Mouse (Mus musculus): Measurements from ENCODE around the gene Pxn.
"Not testable (repeated sequence)": the region's sequence is repeated elsewhere in the genome, so short reads cannot be mapped to it uniquely, and the experiment has no call there.

The Pxn gene

DNA sequence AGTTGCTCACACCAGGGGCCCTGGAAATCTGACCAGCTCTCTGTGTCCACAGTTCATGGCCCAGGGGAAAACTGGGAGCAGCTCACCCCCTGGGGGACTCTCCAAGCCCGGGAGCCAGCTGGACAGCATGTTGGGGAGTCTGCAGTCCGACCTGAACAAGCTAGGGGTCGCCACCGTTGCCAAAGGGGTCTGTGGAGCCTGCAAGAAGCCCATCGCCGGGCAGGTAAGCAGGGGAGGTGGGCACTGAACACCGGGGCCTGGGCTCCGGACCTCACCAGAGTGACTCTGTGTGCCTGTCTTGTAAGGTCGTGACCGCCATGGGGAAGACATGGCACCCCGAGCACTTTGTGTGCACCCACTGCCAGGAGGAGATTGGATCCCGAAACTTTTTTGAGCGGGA, 45.3 kb downstream of the Pxn start:
- DNase-seq (ENCODE audit: low spot score in 2 of 2): no peak

DNA sequence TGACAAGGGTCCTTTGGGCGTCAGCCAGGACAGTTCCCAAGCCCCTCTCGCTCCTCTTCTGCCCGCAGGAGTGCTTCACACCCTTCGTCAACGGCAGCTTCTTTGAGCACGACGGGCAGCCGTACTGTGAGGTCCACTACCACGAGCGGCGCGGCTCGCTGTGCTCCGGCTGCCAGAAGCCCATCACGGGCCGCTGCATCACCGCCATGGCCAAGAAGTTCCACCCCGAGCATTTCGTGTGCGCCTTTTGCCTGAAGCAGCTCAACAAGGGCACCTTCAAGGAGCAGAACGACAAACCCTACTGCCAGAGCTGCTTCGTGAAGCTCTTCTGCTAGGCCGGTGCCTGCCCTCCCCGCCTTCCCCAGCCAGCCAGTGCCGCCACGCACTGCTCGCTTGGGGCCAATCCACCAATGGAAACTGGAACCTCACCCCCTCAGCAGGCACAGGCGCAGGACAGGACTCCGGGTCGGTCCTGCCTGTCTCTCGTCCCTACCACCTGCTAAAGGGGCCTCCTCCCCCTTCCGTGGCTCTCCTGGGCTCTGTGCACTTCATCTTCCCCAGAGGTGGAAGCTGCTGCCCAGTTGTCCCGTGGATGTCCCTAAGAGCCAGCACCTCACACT, 47.4 kb downstream of the Pxn start:
- no peak for DNase-seq (ENCODE audit: low spot score in 2 of 2)

DNA sequence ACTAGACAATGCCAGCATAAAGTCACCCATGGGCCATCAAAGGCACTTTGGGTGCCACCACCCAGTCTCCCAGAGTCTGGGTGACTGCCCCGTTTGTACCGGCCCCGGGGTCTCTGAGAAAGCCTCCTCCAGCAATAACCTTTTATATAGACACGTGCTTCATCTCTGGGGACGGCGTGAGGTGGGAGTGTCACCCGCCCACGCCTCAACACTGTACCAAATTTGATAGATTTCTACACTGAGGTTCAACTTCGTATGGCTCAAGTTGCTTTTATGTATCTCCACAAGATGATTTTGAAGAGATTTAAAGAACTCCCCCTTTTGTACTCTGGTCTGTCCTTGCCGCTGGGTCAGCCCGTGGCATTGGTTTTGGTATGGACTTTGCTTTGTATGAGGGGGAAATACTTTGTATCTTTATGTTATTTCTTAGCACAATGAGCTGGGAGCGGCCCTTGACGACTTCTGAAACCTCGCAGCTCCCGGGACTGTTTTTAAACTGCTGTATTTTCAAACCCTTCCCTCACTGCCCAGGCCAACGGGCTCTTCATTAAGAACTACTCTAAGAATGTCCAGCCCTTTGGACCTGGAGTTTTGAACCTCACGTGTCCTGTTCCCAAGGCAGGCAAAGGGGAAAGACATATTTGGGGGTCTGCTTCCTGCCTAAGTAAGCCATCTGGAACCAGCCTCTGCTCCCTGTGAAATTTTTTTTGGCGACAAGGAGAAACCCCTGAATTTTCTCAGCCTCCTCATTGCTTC, 48.2 kb downstream of the Pxn start:
- DNase-seq (ENCODE audit: low spot score in 2 of 2): no peak

DNA sequence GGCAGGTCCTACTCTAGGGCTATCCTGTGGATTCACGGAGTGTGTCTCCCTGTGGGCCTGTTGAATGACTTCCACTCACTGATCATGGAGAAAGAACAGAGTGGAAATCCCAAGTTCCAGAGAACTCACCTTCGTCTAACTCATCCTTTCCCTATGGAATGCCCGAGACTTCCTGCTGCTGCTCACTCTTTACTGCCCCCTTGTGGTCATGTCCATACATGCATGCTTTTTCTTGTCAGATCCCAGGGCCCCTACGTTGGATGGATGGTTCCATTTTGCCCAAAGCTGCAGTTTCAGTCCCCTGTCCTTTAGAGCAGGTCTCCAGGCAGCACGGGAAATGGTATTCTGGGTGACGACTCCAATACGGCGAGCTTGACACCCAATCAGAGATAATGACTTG, 49.7 kb downstream of the Pxn start:
- peak in 1 of 2 experiments; percentile 84 for DNase-seq (ENCODE audit: low spot score in 2 of 2)

DNA sequence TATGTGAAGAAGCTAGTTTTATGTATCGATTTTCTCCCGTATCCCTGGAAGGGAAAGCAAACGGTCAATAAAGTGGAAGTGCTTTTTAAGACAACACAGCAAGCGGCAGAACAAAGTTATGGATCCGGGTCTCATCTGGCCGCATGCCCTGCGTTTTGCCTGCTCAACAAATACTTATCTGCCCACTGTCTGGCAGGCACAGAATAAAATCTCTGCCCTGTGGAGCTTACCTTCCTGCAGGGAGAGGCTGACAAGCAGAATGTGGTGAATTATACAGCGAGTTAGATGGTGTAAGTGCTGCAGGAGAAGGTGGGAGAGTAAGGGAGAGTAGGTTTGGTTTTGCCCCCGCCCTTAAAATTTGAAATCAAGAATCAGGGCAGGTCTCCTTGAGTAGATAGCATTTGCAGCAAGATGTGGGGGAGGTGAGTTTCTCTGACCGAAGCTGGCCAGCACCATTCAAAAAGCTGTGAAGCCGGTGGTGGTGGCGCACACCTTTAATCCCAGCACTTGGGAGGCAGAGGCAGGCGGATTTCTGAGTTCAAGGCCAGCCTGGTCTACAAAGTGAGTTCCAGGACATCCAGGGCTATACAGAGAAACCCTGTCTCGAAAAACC, 51.8 kb downstream of the Pxn start:
- DNase-seq (ENCODE audit: low spot score in 2 of 2): no peak

DNA sequence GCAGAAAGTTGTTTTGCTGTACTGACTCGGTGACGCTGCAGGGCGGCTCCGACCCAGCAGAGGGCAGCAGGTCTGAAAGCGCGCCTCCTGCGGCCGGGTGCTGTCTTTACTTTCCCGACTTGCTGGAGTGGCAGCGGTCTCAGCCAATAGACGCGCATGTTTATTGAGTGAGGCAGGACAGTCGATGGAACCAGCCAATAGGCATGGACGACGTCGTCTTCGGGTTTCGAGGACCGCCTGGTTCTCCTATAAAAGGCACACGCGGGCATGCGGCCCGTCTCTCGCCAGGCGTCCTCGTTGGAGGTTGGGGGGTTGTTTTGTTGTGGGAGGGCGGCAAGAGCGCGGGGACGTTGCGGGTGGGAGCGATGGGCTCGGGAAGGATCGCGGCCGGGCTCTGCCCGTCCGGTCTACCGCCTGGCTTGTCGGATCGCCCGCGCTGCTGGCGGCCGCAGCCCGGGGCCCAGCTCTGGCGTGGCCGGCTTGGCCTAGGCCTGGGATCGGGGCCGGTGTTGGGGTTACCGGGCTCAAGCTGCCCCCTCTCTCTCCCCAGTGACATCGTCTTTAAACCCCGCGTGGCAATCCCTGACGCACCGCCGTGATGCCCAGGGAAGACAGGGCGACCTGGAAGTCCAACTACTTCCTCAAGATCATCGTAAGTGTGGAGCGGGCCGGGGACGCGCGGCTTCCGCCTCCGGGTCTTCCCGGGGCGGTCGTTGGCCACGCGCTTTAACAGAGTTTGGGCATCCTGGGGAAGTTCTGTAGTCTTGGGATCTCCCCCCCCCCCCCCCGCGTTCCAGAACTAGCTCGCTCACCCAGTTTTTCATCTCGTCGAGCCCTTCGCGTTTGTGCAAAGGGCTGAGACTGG, 53.0 kb downstream of the Pxn start, which contains the start of gene Rplp0:
Gene Rplp0, plus strand, starts transcription at position 231 of the 865 bp plus-strand sequence.
- DNase-seq (ENCODE audit: low spot score in 2 of 2): peak; percentile 98 to 100

DNA sequence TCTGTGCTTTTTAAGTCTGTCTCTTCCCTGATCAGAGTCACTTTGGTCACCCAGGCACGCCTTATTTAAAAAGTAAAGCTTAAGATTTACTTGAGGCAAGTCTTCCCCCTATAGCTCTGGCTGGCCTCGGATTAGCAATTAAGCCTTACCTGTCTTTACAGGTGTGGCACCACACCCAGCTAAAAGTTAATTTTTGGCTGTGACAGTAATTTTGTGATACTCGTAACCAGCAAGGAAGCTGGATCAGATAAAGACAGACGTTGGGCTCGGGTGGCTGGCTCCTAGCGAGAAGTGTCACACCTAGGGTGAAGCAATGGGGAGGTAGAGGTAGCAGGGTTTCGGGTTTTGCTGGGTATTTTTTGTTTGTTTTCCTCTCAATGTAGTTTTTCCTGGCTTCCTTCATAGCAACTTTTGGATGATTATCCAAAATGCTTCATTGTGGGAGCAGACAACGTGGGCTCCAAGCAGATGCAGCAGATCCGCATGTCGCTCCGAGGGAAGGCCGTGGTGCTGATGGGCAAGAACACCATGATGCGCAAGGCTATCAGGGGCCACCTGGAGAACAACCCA, 53.9 kb downstream of the Pxn start:
- DNase-seq (ENCODE audit: low spot score in 2 of 2): no peak

DNA sequence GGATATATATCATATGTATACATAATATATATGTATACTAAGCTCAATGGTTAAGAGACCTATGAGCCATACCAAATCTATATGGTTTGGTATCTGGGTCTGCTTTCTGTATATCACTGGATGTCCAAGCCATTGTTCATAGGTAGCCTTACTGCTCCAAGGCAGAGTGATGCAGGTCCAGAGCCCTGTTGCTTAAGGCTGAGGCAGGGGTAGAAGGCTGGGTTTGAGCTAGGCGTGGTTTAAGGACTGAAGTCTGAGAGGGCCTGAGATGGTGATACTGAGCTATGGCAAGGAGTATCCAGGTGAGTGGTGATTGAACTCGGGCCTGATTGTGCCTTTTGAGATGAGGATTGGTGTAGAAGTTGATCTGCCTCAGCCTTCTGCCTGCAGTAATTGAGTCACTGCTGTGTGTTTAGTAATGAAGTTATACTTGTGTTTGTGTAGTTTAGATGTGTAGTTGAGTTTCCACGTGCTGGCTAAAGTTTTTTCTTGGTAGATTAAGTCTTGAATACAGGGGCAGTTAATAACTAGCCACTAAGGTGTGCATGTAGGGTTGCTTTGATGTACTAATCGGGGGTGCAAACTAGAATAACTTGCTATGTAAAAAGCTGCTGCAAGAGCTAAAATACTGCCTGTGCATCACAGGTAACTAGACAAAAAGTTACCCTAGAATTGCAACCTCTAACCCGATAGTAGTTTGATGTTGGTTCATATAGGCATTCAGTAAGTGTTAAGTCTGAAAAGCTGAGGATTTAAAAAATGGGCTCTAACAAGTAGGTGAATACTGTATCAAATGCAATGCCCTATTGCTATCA, 57.5 kb downstream of the Pxn start:
- DNase-seq (ENCODE audit: low spot score in 2 of 2): no peak

DNA sequence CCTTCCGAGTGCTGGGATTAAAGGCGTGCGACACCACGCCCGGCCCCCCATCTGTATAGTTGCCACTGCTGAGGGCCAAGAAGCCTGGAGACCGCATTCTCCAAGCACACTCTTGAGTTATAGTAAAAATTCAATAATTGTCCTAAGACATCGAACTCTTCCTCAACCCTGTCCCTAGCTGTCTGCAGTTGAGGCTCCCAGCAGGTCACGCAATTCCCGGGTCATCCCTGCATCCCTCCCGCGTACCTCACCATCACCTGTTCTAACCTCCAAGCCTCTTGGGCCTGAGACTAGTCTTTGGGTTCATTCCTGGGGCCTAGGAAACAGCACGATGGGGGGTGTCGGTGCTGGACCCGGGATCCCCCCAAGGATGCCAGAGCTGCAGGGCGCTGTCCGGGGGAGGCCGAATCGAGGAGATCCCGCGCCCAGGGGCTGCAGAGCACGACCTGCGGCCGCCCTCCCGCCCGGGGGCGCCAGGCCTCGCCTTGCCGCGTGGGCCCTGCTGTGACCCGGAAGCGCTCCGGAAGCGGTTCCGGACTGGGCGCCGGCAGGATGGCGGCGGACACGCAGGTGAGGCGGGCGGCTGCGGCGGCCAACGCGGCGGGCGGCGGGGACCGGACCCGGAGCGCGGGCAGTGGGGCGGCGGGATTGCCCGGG, 58.4 kb downstream of the Pxn start, which contains the start of gene Gcn1l1:
Gene Gcn1l1, plus strand, starts transcription at position 518 of the 657 bp plus-strand sequence.
- peak in 1 of 2 experiments; percentile 66 for DNase-seq (ENCODE audit: low spot score in 2 of 2)

DNA sequence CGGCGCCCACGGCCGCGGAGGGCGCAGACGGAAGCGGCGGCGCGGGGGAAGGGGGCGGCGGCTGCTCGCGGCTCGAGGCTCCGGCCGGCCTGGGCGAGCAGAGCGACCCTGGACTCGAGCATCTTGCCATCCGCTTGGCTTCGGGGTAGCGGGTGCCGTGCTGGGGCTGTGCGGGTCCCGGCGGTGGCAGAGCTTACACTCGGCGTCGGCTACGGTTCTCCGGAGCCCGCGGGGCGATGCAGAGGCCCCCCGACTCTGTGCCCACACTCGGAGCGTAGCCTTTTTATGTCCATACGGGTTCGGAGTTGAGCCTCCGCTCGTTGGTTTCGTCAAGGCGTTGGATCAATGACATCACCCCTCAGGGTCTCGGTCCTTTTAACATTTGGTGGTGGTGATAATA, 58.9 kb downstream of the Pxn start:
- no peak for DNase-seq (ENCODE audit: low spot score in 2 of 2)

DNA sequence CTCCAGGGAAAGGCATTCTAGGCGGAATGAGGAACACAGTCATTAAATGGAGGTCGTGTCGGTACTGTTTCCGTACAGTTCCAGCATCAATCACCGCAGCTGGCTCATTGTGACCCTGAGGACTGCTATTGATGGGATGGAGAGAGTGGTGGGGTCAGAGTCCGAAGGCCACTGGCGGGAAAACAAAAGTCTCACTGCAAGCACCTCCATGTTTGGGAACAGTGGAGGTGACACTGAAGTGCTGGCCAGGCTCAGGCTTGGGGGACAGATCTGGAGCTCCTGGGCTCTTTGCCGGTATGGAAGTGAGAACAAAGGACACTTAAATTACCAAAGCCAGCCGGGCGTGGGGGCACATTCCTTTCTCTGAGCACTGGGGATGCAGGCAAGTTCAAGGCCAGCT, 62.2 kb downstream of the Pxn start:
- no peak for DNase-seq (ENCODE audit: low spot score in 2 of 2)

DNA sequence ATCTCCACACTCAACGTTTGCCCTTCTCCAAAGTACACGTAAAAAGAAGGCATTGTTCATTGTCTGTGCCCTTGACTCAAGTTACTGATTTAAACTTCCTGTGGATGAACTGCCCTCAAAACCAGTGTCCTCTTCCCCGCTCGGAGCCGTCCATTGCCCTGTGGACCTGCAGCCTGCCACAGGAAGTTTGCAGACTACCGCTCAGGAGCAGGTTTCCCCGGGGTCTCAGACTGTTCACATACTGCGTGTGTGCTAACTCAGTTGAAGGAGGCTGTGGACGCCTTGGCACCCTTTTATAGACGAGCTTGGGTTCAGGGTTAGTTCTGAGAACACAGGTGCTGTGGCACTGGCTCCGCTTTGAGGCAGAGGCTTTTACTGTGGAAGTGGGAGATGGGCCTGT, 62.8 kb downstream of the Pxn start:
- DNase-seq (ENCODE audit: low spot score in 2 of 2): no peak

DNA sequence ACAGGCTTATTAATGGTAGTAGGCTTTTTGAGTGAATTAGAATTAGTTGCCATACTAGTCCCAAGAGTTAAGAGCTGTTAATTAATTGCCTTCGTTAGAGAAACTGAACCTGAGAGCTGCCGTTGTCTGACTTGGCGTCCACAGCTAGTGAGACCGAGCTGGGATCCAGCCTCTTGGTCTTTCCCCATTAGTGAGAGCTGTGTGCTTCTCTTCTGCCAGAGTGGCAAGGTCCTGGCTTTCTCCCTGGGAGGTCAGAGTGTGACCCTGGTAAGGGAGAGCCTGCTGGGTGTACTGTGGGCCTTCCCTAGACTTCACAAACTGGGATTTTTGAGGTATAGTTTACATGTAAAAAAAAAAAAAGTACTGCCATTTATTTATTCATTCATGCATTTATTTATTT, 63.2 kb downstream of the Pxn start:
- no peak for DNase-seq (ENCODE audit: low spot score in 2 of 2)

DNA sequence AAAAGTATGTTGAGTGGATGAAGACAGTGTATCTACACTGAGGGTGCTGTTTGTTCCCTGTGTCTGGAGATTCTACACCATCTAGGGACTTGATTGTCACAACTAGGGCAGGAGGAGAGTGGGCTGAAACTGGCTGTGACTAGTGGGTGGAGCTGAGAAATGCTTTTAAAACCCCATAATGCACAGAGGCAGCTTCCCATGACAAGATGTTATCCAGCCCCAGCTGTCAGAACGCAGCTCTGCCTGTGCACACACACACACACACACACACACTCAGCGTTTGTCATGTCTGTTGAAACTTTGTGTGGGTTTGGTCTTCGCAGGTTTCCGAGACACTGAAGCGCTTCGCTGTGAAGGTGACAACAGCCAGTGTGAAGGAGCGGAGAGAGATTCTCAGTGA, 64.6 kb downstream of the Pxn start:
- DNase-seq (ENCODE audit: low spot score in 2 of 2): peak; percentile 78

DNA sequence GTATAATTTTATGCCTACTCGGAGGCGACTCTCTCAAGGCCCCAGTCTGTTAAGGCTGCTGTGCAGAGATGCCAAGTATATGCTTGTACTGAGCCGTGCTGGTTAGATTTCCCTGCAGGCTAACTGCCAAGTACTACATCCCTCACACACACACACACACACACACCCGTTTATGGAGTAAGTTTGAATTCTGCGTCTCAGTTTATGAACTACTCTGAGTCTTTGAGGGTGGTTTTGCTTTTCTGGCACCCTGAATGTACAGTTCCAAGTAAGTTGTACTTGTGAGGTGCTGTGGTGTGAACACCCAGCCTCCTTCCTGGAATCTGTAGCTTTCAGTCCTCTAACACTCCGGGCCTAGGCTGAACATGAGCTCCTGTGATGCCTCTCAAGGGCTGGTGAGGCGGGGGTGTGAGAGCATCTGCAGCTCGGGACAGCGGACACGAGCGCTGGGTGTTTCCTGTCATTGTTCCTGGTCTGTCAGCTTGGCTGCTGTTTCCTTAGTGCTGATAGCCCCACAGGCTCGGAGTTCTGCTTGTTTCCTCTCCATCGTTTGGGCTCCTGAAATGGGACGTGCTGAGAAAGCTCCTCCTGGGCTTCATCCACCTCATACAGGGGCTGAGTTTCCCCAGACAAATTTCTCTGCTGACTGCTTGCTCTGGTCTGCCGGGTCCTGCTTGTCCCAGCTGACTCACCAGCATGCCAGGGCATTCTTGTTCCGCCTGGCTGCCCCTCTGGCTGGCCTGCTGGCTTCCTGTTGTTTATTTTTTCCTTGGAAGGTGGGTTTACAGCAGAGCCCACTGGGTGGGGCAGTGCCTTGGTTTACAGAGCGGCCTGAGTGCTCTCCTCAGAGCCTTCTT, 66.4 kb downstream of the Pxn start:
- peak in 1 of 2 experiments; percentile 35 for DNase-seq (ENCODE audit: low spot score in 2 of 2)

DNA sequence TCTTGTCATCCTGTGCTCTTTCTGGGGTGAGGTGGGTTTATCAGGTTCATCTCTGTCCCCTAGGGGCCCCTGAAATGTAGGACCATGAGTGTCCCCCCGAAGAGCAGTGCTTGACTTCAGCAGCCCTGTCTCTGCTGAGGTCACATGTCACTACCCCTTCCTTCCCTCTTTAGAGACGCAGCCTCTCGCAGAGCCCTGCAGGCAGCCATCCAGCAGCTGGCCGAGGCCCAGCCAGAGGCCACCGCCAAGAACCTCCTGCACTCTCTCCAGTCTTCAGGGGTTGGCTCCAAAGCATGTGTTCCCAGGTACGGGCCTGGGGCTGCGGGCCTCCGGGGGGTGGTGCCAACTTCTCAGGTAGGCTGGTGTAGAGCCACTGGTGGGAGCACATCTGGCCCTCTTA, 68.5 kb downstream of the Pxn start:
- peak in 1 of 2 experiments; percentile 32 for DNase-seq (ENCODE audit: low spot score in 2 of 2)

DNA sequence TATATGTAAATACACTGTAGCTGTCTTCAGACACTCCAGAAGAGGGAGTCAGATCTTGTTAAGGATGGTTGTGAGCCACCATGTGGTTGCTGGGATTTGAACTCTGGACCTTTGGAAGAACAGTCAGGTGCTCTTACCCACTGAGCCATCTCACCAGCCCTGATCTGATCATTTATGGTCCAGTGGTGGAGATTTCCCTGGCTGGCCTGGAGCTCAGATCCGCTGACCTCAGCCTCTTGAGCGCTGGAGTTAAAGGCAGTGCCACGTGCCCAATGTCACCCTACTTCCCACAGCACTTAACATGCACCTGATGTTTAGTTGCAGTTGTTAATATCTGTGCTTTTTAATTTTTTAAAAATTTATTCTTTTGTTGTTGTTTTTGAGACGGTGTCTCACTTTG, 71.2 kb downstream of the Pxn start:
- DNase-seq (ENCODE audit: low spot score in 2 of 2): not testable (repeated sequence)

DNA sequence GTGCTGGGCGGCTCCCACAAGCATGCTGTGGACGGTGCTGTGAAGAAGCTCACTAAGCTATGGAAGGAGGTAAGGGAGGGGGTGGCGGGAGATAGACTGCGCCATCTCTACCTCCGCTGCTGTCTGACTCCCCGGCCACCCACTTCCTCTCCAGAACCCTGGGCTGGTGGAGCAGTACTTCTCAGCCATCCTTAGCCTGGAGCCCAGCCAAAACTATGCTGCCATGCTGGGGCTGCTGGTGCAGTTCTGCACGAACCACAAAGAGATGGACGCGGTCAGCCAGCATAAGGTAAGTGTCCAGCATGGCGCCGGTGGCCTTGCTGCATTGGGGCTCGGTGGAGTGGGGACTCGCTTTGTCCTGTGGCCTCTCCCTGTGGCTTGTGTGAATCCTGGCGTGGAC, 72.4 kb downstream of the Pxn start:
- DNase-seq (ENCODE audit: low spot score in 2 of 2): no peak

DNA sequence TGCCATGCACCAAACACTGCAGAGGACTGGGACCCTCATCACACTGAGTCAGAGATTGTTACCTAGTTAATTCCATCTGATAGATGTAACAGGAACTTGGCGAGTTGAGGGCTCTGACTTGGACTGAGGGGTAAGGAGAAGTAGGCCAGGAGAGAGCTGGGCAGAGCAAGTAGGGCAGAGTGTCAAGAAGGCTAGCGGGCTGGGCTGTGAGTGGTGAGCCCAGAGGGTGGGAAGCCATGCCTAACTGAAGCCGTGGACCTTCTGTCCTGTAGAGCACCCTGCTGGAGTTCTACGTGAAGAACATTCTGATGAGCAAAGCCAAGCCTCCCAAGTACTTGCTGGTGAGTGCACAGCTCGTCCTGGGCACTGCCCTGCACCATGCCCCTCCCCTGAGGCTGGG, 72.9 kb downstream of the Pxn start:
- no peak for DNase-seq (ENCODE audit: low spot score in 2 of 2)
